Mouse (Mus musculus) limb, embryonic 11.5 days (tissue): ENCODE data around the gene Usp11. TPM values are rescaled to one million over a fixed set of nuclear protein-coding genes. Genes with fewer than 3 reads are reported as not detected.
"Not testable (repeated sequence)": the region's sequence is repeated elsewhere in the genome, so short reads cannot be mapped to it uniquely, and the experiment has no call there.

Source experiments
- ATAC-seq: fragments of 200-750 bp; cut with Nextera tagmentation; 2 replicates; pipeline ENCODE4 v1.8.0; 2017; ENCODE audit warnings: low read depth; ENCODE audit not compliant: insufficient number of reproducible peaks, low FRiP score, low TSS enrichment
- DNase-seq: peaks from one replicate; pipeline ENCODE4 v3.0.0-alpha.2; 2015; ENCODE audit warnings: low spot score
- H3K27ac ChIP-seq: fragments of 300-500 bp; sonication (generic); replicated peaks from 2 replicates; pipeline ENCODE4 v1.5.1; 2014; ENCODE audit warnings: low read depth, mild to moderate bottlenecking, low read length
- H3K27me3 ChIP-seq: fragments of 300-500 bp; sonication (generic); 2 replicates; pipeline ENCODE4 v1.6.1; 2014; ENCODE audit warnings: mild to moderate bottlenecking, low read length, mixed read lengths; ENCODE audit not compliant: control insufficient read depth, insufficient read depth
- H3K36me3 ChIP-seq: fragments of 300-500 bp; sonication (generic); 2 replicates; pipeline ENCODE4 v1.6.1; 2014; ENCODE audit warnings: mild to moderate bottlenecking, low read length, moderate library complexity, mixed read lengths; ENCODE audit not compliant: control insufficient read depth, insufficient read depth
- H3K4me1 ChIP-seq: fragments of 300-500 bp; sonication (generic); 2 replicates; pipeline ENCODE4 v1.6.1; 2014; ENCODE audit warnings: low read length, mixed read lengths; ENCODE audit not compliant: control insufficient read depth, insufficient read depth
- H3K4me2 ChIP-seq: fragments of 300-500 bp; sonication (generic); 2 replicates; pipeline ENCODE4 v1.6.1; 2014; ENCODE audit warnings: low read depth, mild to moderate bottlenecking, moderate library complexity; ENCODE audit not compliant: severe bottlenecking
- H3K4me3 ChIP-seq: fragments of 300-500 bp; sonication (generic); 2 replicates; pipeline ENCODE4 v1.5.1; 2014; ENCODE audit warnings: low read depth, low read length
- H3K9ac ChIP-seq: fragments of 300-500 bp; sonication (generic); 2 replicates; pipeline ENCODE4 v1.6.1; 2014; ENCODE audit warnings: mild to moderate bottlenecking, low read length
- H3K9me3 ChIP-seq: fragments of 300-500 bp; sonication (generic); 2 replicates; pipeline ENCODE4 v1.6.1; 2016; ENCODE audit warnings: low read length; ENCODE audit not compliant: control insufficient read depth
- WGBS: fragments of 180-500 bp; shearing (Covaris S2); extraction: QIAGEN DNeasy Blood & Tissue Kit; methylation state at CpG from one replicate; pipeline ENCODE4 v1.1.7; 2014; 5-methylcytosine and 5-hydroxymethylcytosine counted together
- polyA plus RNA-seq: library from polyadenylated mRNA; unstranded; fragments of >200 nt; fragmentation: Nextera tagmentation; extraction: Ambion mirVana; gene quantifications from 2 replicates; pipeline ENCODE4 v1.2.1, GENCODE M21; 2014

Gene Usp11
- polyA plus RNA-seq, 1 experiment from 2014 or later = 49.6 TPM

DNA sequence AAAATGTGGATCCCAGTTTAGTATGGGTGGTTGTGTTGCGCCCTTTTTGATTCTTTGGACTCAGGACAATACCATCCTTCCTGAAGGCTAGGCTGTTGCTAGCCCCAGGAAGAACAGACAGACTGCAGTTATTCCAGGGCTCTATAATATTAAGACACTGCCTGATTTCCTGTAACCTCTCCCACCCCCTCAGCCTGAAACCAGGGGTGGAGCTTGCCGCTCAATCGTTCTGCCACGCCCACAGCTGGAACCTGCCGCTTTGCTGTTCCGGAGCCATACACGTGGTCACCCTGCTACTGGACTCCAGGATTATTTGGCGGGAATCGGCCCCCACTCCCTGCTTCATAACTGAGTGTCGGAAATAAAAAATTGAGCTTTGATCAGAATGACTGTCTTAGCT, 26.3 kb downstream of the Usp11 start:
- not testable (repeated sequence) for H3K36me3 ChIP-seq, H3K4me3 ChIP-seq, H3K27ac ChIP-seq, H3K4me2 ChIP-seq, ATAC-seq, H3K4me1 ChIP-seq, H3K9me3 ChIP-seq, H3K9ac ChIP-seq, H3K27me3 ChIP-seq, DNase-seq
- 56% methylated on average over 10 of the region's 10 CpGs for WGBS

GRCm38 (mm10) chrX:20736479-20736878, 32.8 kb downstream of the Usp11 start:
- H3K4me3 ChIP-seq = no peak overlapping the region
- H3K9ac ChIP-seq = no peak overlapping the region
- no peak overlapping the region for H3K4me2 ChIP-seq
- DNase-seq = no peak
- WGBS = 90% methylated on average over 4 of the region's 4 CpGs
- H3K27ac ChIP-seq = no peak overlapping the region
- H3K27me3 ChIP-seq = no peaks in the 10 kb centered on the region
- no peak for ATAC-seq
- no peaks in the 10 kb centered on the region for H3K9me3 ChIP-seq
- H3K36me3 ChIP-seq = no peaks in the 10 kb centered on the region
- no peaks in the 10 kb centered on the region for H3K4me1 ChIP-seq

- no peaks in the 10 kb centered on the region for H3K9me3 ChIP-seq
- H3K27me3 ChIP-seq = no peaks in the 10 kb centered on the region
- no peak overlapping the region for H3K9ac ChIP-seq
- ATAC-seq = no peak
- H3K4me1 ChIP-seq = no peaks in the 10 kb centered on the region
- H3K4me2 ChIP-seq = no peak overlapping the region
- WGBS = 88% methylated on average over 2 of the region's 2 CpGs
- H3K4me3 ChIP-seq = no peak overlapping the region
- no peaks in the 10 kb centered on the region for H3K36me3 ChIP-seq
- no peak overlapping the region for H3K27ac ChIP-seq
- DNase-seq = no peak
Observed at GRCm38 (mm10) chrX:20748829-20749228, 45.1 kb downstream of the Usp11 start.

DNA sequence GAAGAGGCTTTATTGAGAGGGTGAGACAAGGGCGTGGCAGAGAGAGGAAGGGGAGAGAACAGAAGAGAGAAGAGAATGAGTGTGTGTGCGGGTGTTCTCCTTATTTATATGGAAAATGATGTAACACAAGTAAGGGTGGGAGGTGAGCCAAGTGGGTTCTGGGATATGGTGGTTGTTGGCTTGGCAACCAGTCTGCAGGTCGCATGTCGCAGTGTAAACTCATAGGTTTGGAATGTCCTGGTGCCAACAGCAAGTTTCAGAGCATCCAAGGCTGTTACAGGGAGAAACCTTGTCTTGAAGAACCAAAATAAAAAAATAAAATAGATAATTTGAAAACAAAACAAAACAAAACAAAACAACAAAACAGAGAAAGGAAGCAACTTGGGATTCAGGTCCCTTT, 57.5 kb downstream of the Usp11 start:
- no peaks in the 10 kb centered on the region for H3K9me3 ChIP-seq
- DNase-seq (no peak), ATAC-seq (no peak)
- H3K36me3 ChIP-seq = no peaks in the 10 kb centered on the region
- H3K9ac ChIP-seq = no peak overlapping the region
- no peak overlapping the region for H3K4me3 ChIP-seq
- H3K27ac ChIP-seq = no peak overlapping the region
- H3K4me1 ChIP-seq = no peaks in the 10 kb centered on the region
- H3K4me2 ChIP-seq = no peak overlapping the region
- WGBS = 94% methylated on average over 4 of the region's 4 CpGs
- no peaks in the 10 kb centered on the region for H3K27me3 ChIP-seq

Other genes with a start within 250 kb of the Usp11 start
- 0.18 TPM in 1 of 2 replicates, not detected in the other for gene Rgn, start 154.1 kb upstream of the Usp11 start, polyA plus RNA-seq
- 80.1 and 82.6 TPM in 2 replicates for gene Rbm10, start 86.4 kb upstream of the Usp11 start, polyA plus RNA-seq
- gene Ndufb11, start 86.3 kb upstream of the Usp11 start, polyA plus RNA-seq = 189 and 200 TPM in 2 replicates
- 206 and 218 TPM in 2 replicates for gene Uba1, start 45.6 kb upstream of the Usp11 start, polyA plus RNA-seq
- gene Cdk16, start 16.0 kb upstream of the Usp11 start, polyA plus RNA-seq = 97.3 and 106 TPM in 2 replicates
- 69.8 and 75.0 TPM in 2 replicates for gene Araf, start 93.9 kb downstream of the Usp11 start, polyA plus RNA-seq
- gene Timp1, start 166.3 kb downstream of the Usp11 start, polyA plus RNA-seq = 12.9 and 13.1 TPM in 2 replicates
- gene Syn1, start 217.1 kb downstream of the Usp11 start, polyA plus RNA-seq = 0.13 and 0.16 TPM in 2 replicates
- gene Cfp, start 227.6 kb downstream of the Usp11 start, polyA plus RNA-seq = 3.1 and 3.8 TPM in 2 replicates
- gene Elk1, start 246.7 kb downstream of the Usp11 start, polyA plus RNA-seq = 9.4 and 9.8 TPM in 2 replicates